Mouse (Mus musculus) olfactory bulb, adult 2 months (tissue): ENCODE measurements at regions not wholly inside any gene's neighbourhood (a gene's known extent, or its start where the extent isn't known, plus 50 kb on each side); places are given as distances from the start of the nearest gene placed in this dataset.

Experiments used
- CTCF ChIP-seq: fragments of 200-500 bp; IDR thresholded peaks from 2 replicates; pipeline ENCODE4 v1.5.1; 2012; ENCODE audit warnings: low read depth, mild to moderate bottlenecking, low read length, moderate library complexity; ENCODE audit not compliant: insufficient read depth
- POLR2A ChIP-seq: fragments of 200-500 bp; IDR thresholded peaks from 2 replicates; pipeline ENCODE4 v1.6.1; 2012; ENCODE audit warnings: mild to moderate bottlenecking, low read depth, low read length, moderate library complexity; ENCODE audit not compliant: insufficient read depth

DNA sequence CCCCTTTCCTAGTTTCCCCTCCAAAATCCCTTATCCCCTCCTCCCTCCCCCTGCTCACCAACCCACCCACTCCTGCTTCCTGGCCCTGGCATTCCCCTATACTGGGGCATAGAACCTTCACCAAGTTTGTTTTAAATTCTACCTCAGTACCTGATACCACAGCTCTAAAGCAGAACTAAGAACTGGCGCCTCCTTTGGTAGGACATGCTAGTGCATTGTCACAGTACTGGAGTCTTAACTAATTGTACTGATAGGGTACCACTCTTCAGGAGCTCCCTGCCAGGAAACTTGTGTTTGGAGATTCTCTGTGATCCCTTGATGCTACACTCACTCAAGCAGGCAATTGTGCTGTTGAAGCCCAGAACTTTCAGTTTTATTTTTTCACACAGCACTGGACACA, 92.0 kb upstream of the Ank start:
- no peak for TF ChIP-seq CTCF
- TF ChIP-seq POLR2A: no peak
